Mouse (Mus musculus): ENCODE measurements around the gene Iqgap3. TPM values are rescaled to one million over a fixed set of nuclear protein-coding genes. Genes with fewer than 3 reads are reported as not detected.

Iqgap3 gene
- polyA plus RNA-seq, 1 experiment from 2014 or later: 19.8 TPM

- Histone ChIP-seq H3K36me3 (ENCODE audit: control insufficient read depth, insufficient read depth, low read length) (no peaks in the 10 kb centered on the region), H3K27ac (ENCODE audit: low read length) (no peak overlapping the region), H3K4me1 (ENCODE audit: control insufficient read depth, insufficient read depth, low read length) (no peaks in the 10 kb centered on the region), H3K27me3 (ENCODE audit: control insufficient read depth, insufficient read depth, low read length) (no peaks in the 10 kb centered on the region), H3K9ac (replicated peaks; ENCODE audit: low read depth, low read length) (no peak overlapping the region), H3K4me2 (replicated peaks; ENCODE audit: low read depth, low read length) (no peak overlapping the region), H3K9me3 (ENCODE audit: control insufficient read depth, low read depth, low read length) (no peaks in the 10 kb centered on the region), H3K4me3 (ENCODE audit: low read depth, low read length) (no peak overlapping the region)
- ATAC-seq (ENCODE audit: insufficient number of reproducible peaks, insufficient read depth, low FRiP score, low read depth): no peak
- 70% methylated on average over 7 of the region's 7 CpGs for WGBS
Measured at GRCm38 (mm10) chr3:88126181-88126580, 44.4 kb downstream of the Iqgap3 start.

- Histone ChIP-seq H3K4me2 (replicated peaks; ENCODE audit: low read depth, low read length) (no peak overlapping the region), H3K27me3 (ENCODE audit: control insufficient read depth, insufficient read depth, low read length) (no peaks in the 10 kb centered on the region), H3K4me3 (ENCODE audit: low read depth, low read length) (no peak overlapping the region), H3K4me1 (ENCODE audit: control insufficient read depth, insufficient read depth, low read length) (no peaks in the 10 kb centered on the region), H3K36me3 (ENCODE audit: control insufficient read depth, insufficient read depth, low read length) (no peaks in the 10 kb centered on the region), H3K9me3 (ENCODE audit: control insufficient read depth, low read depth, low read length) (no peaks in the 10 kb centered on the region), H3K9ac (replicated peaks; ENCODE audit: low read depth, low read length) (no peak overlapping the region), H3K27ac (ENCODE audit: low read length) (no peak overlapping the region)
- no peak for ATAC-seq (ENCODE audit: insufficient number of reproducible peaks, insufficient read depth, low FRiP score, low read depth)
- 57% methylated on average over 3 of the region's 3 CpGs for WGBS
Measured at GRCm38 (mm10) chr3:88127636-88128035, 45.9 kb downstream of the Iqgap3 start.

DNA sequence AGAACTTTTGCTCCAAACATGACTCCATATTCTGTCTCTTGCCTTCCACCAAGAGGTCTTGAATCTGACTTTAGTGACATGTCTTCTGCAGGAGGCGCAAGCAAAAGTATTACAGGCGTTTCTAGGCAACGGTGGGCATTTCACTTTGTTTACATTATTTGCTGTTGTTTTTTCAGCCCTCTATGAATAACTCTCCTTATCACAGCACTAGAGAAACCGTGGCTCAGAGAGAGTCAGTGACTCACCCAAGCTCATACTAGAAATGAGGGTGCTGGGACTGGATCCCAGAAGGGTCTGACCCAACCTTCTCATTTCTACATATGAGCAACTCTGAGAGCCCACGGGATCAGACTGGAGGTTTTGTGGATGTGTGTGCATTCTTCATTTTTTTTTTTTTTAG lies 46.3 kb downstream of the Iqgap3 start:
- WGBS: 55% methylated on average over 5 of the region's 5 CpGs
- H3K9me3 ChIP-seq (ENCODE audit: control insufficient read depth, low read depth, low read length): no peaks in the 10 kb centered on the region
- no peak overlapping the region for H3K4me2 ChIP-seq (replicated peaks; ENCODE audit: low read depth, low read length)
- no peaks in the 10 kb centered on the region for H3K27me3 ChIP-seq (ENCODE audit: control insufficient read depth, insufficient read depth, low read length)
- H3K9ac ChIP-seq (replicated peaks; ENCODE audit: low read depth, low read length): no peak overlapping the region
- no peak overlapping the region for H3K4me3 ChIP-seq (ENCODE audit: low read depth, low read length)
- no peak overlapping the region for H3K27ac ChIP-seq (ENCODE audit: low read length)
- H3K36me3 ChIP-seq (ENCODE audit: control insufficient read depth, insufficient read depth, low read length): no peaks in the 10 kb centered on the region
- ATAC-seq (ENCODE audit: insufficient number of reproducible peaks, insufficient read depth, low FRiP score, low read depth): no peak
- H3K4me1 ChIP-seq (ENCODE audit: control insufficient read depth, insufficient read depth, low read length): no peaks in the 10 kb centered on the region

- Histone ChIP-seq H3K27me3 (ENCODE audit: control insufficient read depth, insufficient read depth, low read length) (no peaks in the 10 kb centered on the region), H3K9ac (replicated peaks; ENCODE audit: low read depth, low read length) (no peak overlapping the region), H3K36me3 (ENCODE audit: control insufficient read depth, insufficient read depth, low read length) (no peaks in the 10 kb centered on the region), H3K4me2 (replicated peaks; ENCODE audit: low read depth, low read length) (no peak overlapping the region), H3K4me3 (ENCODE audit: low read depth, low read length) (no peak overlapping the region), H3K4me1 (ENCODE audit: control insufficient read depth, insufficient read depth, low read length) (peaks cover 3% of the 10 kb centered on the region; the same call in 1 of the 2 replicates), H3K27ac (ENCODE audit: low read length) (no peak overlapping the region), H3K9me3 (ENCODE audit: control insufficient read depth, low read depth, low read length) (no peaks in the 10 kb centered on the region)
- WGBS: 54% methylated on average over 4 of the region's 4 CpGs
- ATAC-seq (ENCODE audit: insufficient number of reproducible peaks, insufficient read depth, low FRiP score, low read depth): no peak
Measured at GRCm38 (mm10) chr3:88129006-88129405, 47.2 kb downstream of the Iqgap3 start.

DNA sequence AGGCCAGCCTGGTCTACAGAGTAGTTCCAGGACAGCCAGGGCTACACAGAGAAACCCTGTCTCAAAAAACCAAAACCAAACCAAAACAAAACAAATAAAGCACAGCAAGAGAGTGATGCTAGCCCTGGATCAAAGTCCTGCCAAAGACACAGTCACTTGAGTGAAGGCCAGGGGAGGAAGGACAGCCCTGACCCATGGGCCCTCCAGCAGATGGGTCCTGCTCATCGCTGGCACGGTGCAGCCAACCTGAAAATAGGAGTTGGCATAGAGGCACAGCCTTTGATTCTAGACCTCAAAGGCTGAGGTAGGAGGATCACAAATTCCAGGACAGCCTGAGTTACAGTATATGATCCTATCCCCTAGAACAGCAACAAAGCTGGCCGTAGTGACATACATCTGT lies 49.3 kb downstream of the Iqgap3 start:
- H3K27ac ChIP-seq (ENCODE audit: low read length): no peak overlapping the region
- 90% methylated on average over 3 of the region's 3 CpGs for WGBS
- no peaks in the 10 kb centered on the region for H3K36me3 ChIP-seq (ENCODE audit: control insufficient read depth, insufficient read depth, low read length)
- no peak overlapping the region for H3K4me3 ChIP-seq (ENCODE audit: low read depth, low read length)
- H3K4me2 ChIP-seq (replicated peaks; ENCODE audit: low read depth, low read length): no peak overlapping the region
- no peaks in the 10 kb centered on the region for H3K27me3 ChIP-seq (ENCODE audit: control insufficient read depth, insufficient read depth, low read length)
- no peaks in the 10 kb centered on the region for H3K9me3 ChIP-seq (ENCODE audit: control insufficient read depth, low read depth, low read length)
- ATAC-seq (ENCODE audit: insufficient number of reproducible peaks, insufficient read depth, low FRiP score, low read depth): no peak
- H3K9ac ChIP-seq (replicated peaks; ENCODE audit: low read depth, low read length): no peak overlapping the region
- H3K4me1 ChIP-seq (ENCODE audit: control insufficient read depth, insufficient read depth, low read length): peaks cover 3% of the 10 kb centered on the region; the same call in 1 of the 2 replicates

- no peaks in the 10 kb centered on the region for H3K27me3 ChIP-seq (ENCODE audit: control insufficient read depth, insufficient read depth, low read length)
- H3K4me1 ChIP-seq (ENCODE audit: control insufficient read depth, insufficient read depth, low read length): peaks cover 7% of the 10 kb centered on the region; the same call in 1 of the 2 replicates
- H3K36me3 ChIP-seq (ENCODE audit: control insufficient read depth, insufficient read depth, low read length): no peaks in the 10 kb centered on the region
- no peak overlapping the region for H3K4me2 ChIP-seq (replicated peaks; ENCODE audit: low read depth, low read length)
- H3K9me3 ChIP-seq (ENCODE audit: control insufficient read depth, low read depth, low read length): no peaks in the 10 kb centered on the region
- no peak overlapping the region for H3K4me3 ChIP-seq (ENCODE audit: low read depth, low read length)
- H3K27ac ChIP-seq (ENCODE audit: low read length): no peak overlapping the region
- no peak for ATAC-seq (ENCODE audit: insufficient number of reproducible peaks, insufficient read depth, low FRiP score, low read depth)
- WGBS: 78% methylated on average over 2 of the region's 2 CpGs
- H3K9ac ChIP-seq (replicated peaks; ENCODE audit: low read depth, low read length): no peak overlapping the region
Measured at GRCm38 (mm10) chr3:88132492-88132891, 50.7 kb downstream of the Iqgap3 start.

- Histone ChIP-seq H3K4me2 (replicated peaks; ENCODE audit: low read depth, low read length) (no peak overlapping the region), H3K4me3 (ENCODE audit: low read depth, low read length) (no peak overlapping the region), H3K27me3 (ENCODE audit: control insufficient read depth, insufficient read depth, low read length) (no peaks in the 10 kb centered on the region), H3K36me3 (ENCODE audit: control insufficient read depth, insufficient read depth, low read length) (no peaks in the 10 kb centered on the region), H3K9ac (replicated peaks; ENCODE audit: low read depth, low read length) (no peak overlapping the region), H3K4me1 (ENCODE audit: control insufficient read depth, insufficient read depth, low read length) (peaks cover 9% of the 10 kb centered on the region; the same call in 1 of the 2 replicates), H3K9me3 (ENCODE audit: control insufficient read depth, low read depth, low read length) (no peaks in the 10 kb centered on the region), H3K27ac (ENCODE audit: low read length) (no peak overlapping the region)
- WGBS: 55% methylated on average over 4 of the region's 4 CpGs
- ATAC-seq (ENCODE audit: insufficient number of reproducible peaks, insufficient read depth, low FRiP score, low read depth): no peak
Measured at GRCm38 (mm10) chr3:88133187-88133771, 51.5 kb downstream of the Iqgap3 start.

GRCm38 (mm10) chr3:88136346-88136745 lies 54.6 kb downstream of the Iqgap3 start:
- H3K9ac ChIP-seq (replicated peaks; ENCODE audit: low read depth, low read length): no peak overlapping the region
- H3K9me3 ChIP-seq (ENCODE audit: control insufficient read depth, low read depth, low read length): no peaks in the 10 kb centered on the region
- no peaks in the 10 kb centered on the region for H3K36me3 ChIP-seq (ENCODE audit: control insufficient read depth, insufficient read depth, low read length)
- ATAC-seq (ENCODE audit: insufficient number of reproducible peaks, insufficient read depth, low FRiP score, low read depth): no peak
- no peak overlapping the region for H3K27ac ChIP-seq (ENCODE audit: low read length)
- no peak overlapping the region for H3K4me2 ChIP-seq (replicated peaks; ENCODE audit: low read depth, low read length)
- no peak overlapping the region for H3K4me3 ChIP-seq (ENCODE audit: low read depth, low read length)
- H3K4me1 ChIP-seq (ENCODE audit: control insufficient read depth, insufficient read depth, low read length): peaks cover 33% of the 10 kb centered on the region
- no peaks in the 10 kb centered on the region for H3K27me3 ChIP-seq (ENCODE audit: control insufficient read depth, insufficient read depth, low read length)
- 74% methylated on average over 9 of the region's 9 CpGs for WGBS

DNA sequence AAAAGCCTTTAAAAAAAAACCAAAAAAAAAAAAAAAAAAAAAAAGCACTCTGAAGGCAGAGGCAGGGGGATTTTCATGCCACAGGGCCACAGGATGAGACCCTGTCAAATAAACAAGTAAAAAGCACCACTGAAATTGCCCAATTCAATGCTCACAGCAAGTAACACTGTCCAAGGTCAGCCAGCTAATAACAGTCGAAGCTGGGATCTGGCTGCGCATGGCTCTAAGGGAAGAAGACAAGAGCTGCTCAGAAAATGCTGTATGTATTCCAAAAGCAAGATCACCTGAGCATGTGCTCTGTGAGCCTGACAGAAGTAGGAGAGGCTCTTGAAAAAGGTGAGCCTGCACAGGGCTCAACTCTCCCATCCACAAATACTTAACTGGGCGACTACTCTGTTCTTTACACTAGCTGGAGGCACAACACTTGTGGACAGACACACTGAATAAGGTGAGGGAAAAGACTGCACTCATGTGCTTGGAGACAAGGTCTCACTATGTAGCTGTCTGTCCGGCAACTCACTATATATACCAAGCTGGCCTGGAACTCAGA lies 55.2 kb downstream of the Iqgap3 start:
- Histone ChIP-seq H3K9ac (replicated peaks; ENCODE audit: low read depth, low read length) (no peak overlapping the region), H3K4me2 (replicated peaks; ENCODE audit: low read depth, low read length) (peak overlapping the region; percentile 77; the same call in 1 of the 2 replicates), H3K27ac (ENCODE audit: low read length) (no peak overlapping the region)

More for the DNA sequence above, 55.2 kb downstream of the Iqgap3 start:
- ATAC-seq (ENCODE audit: insufficient number of reproducible peaks, insufficient read depth, low FRiP score, low read depth): no peak
- 83% methylated on average over 4 of the region's 4 CpGs for WGBS
- Histone ChIP-seq H3K9me3 (ENCODE audit: control insufficient read depth, low read depth, low read length) (no peaks in the 10 kb centered on the region), H3K4me1 (ENCODE audit: control insufficient read depth, insufficient read depth, low read length) (peaks cover 35% of the 10 kb centered on the region), H3K4me3 (ENCODE audit: low read depth, low read length) (no peak overlapping the region), H3K36me3 (ENCODE audit: control insufficient read depth, insufficient read depth, low read length) (no peaks in the 10 kb centered on the region), H3K27me3 (ENCODE audit: control insufficient read depth, insufficient read depth, low read length) (no peaks in the 10 kb centered on the region)

Measured in stomach, embryonic 14.5 days (tissue).